ENCODE assay signal across 11 mouse cellular contexts in the genomic region with DNA sequence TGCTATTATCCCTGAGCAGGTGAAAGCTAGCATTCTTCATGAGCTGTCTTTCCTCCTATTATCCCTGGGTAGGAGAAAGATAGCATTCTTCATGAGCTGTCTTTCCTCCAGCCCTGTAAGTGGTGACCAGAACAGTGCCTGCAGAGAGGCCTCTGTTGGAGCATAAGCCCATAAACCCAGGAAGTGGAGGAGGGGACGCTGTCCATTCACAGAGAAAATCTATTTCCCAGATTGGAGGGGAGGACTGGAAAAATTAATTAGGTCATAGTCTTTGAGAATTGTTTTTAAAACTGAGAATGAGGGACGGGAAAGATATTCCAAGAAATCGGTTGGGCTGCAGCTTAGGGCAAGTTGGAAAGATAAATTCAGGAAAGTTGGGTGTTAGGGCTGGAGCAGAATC. TPM values are rescaled to one million over a fixed set of nuclear protein-coding genes. Genes with fewer than 3 reads are reported as not detected.
DNase-seq lines count a peak whose midpoint lies in the region; ATAC-seq lines count a peak whose summit lies in the region.
"Had no signal": no experiment of that assay in that cellular context is flagged by ENCODE, and none has a peak within 500 bp of the region (broad histone marks: within the 10 kb centered on the region; RNA-seq: fewer than 3 reads in every experiment).

No protein-coding gene starts in this region.

- H3K27ac ChIP-seq in forebrain, embryonic 13.5 days, result 0 out of 2 replicates have a peak overlapping the region, but pooled peaks have one; percentile 10
- H3K27ac ChIP-seq in forebrain, embryonic 12.5 days, result no peak overlapping the region
- peak overlapping the region; percentile 57 for H3K27ac ChIP-seq in kidney, embryonic 15.5 days
- peak overlapping the region; percentile 87 for H3K27ac ChIP-seq in brown adipose tissue, adult 24 weeks (replicated peaks; ENCODE audit: low read depth, low read length)
- H3K27ac ChIP-seq in limb, embryonic 15.5 days, result peak overlapping the region; percentile 73
- H3K27ac ChIP-seq: forebrain, embryonic 15.5 days had no signal

- ATAC-seq in forebrain, embryonic 13.5 days, result no peak
- ATAC-seq in forebrain, embryonic 12.5 days (ENCODE audit: low FRiP score), result no peak
- ATAC-seq in kidney, embryonic 15.5 days (replicated peaks; ENCODE audit: low FRiP score), result no peak
- no peak for ATAC-seq in limb, embryonic 15.5 days (ENCODE audit: insufficient number of reproducible peaks, low FRiP score, low TSS enrichment, low read depth)
- ATAC-seq: forebrain, embryonic 15.5 days had no signal

- no peak for DNase-seq in kidney, adult 18-20 months
- no peak for DNase-seq in right cerebral cortex, postnatal 10 days (ENCODE audit: low spot score in 2 of 2)
- DNase-seq in thymus, postnatal 25 days, result no peak
- DNase-seq: adrenal gland, adult 2 months had no signal

- no peak overlapping the region for H3K4me3 ChIP-seq in forebrain, embryonic 13.5 days
- H3K4me3 ChIP-seq in forebrain, embryonic 12.5 days (replicated peaks), result no peak overlapping the region
- H3K4me3 ChIP-seq in kidney, embryonic 15.5 days (replicated peaks), result no peak overlapping the region
- H3K4me3 ChIP-seq in brown adipose tissue, adult 24 weeks (ENCODE audit: insufficient read depth, low read depth, low read length), result no peak overlapping the region
- no peak overlapping the region for H3K4me3 ChIP-seq in limb, embryonic 15.5 days
- H3K4me3 ChIP-seq: forebrain, embryonic 15.5 days had no signal

- H3K9me3 ChIP-seq in forebrain, embryonic 13.5 days (replicated peaks), result no peaks in the 10 kb centered on the region
- H3K9me3 ChIP-seq in forebrain, embryonic 12.5 days, result no peaks in the 10 kb centered on the region
- no peaks in the 10 kb centered on the region for H3K9me3 ChIP-seq in kidney, embryonic 15.5 days (replicated peaks)
- H3K9me3 ChIP-seq in limb, embryonic 15.5 days, result no peaks in the 10 kb centered on the region
- H3K9me3 ChIP-seq: forebrain, embryonic 15.5 days had no signal

- H3K36me3 ChIP-seq in forebrain, embryonic 13.5 days (ENCODE audit: poor library complexity, severe bottlenecking), result no peaks in the 10 kb centered on the region
- no peaks in the 10 kb centered on the region for H3K36me3 ChIP-seq in forebrain, embryonic 12.5 days (replicated peaks)
- H3K36me3 ChIP-seq in kidney, embryonic 15.5 days, result no peaks in the 10 kb centered on the region
- no peaks in the 10 kb centered on the region for H3K36me3 ChIP-seq in limb, embryonic 15.5 days
- H3K36me3 ChIP-seq: forebrain, embryonic 15.5 days had no signal

- WGBS in forebrain, embryonic 13.5 days, result 76% methylated on average over 3 of the region's 3 CpGs
- WGBS in forebrain, embryonic 12.5 days, result 85% methylated on average over 3 of the region's 3 CpGs
- 41% methylated on average over 3 of the region's 3 CpGs for WGBS in kidney, embryonic 15.5 days
- 47% methylated on average over 3 of the region's 3 CpGs for WGBS in limb, embryonic 15.5 days

- H3K9ac ChIP-seq in forebrain, embryonic 13.5 days, result no peak overlapping the region
- H3K9ac ChIP-seq in forebrain, embryonic 12.5 days, result no peak overlapping the region
- no peak overlapping the region for H3K9ac ChIP-seq in kidney, embryonic 15.5 days
- no peak overlapping the region for H3K9ac ChIP-seq in limb, embryonic 15.5 days
- H3K9ac ChIP-seq: forebrain, embryonic 15.5 days had no signal

- no peak overlapping the region for H3K4me2 ChIP-seq in forebrain, embryonic 13.5 days
- H3K4me2 ChIP-seq in forebrain, embryonic 12.5 days, result no peak overlapping the region
- peak overlapping the region; percentile 33 for H3K4me2 ChIP-seq in kidney, embryonic 15.5 days
- H3K4me2 ChIP-seq in limb, embryonic 15.5 days, result no peak overlapping the region
- H3K4me2 ChIP-seq: forebrain, embryonic 15.5 days had no signal

- H3K27me3 ChIP-seq in forebrain, embryonic 13.5 days, result no peaks in the 10 kb centered on the region
- H3K27me3 ChIP-seq in forebrain, embryonic 12.5 days, result no peaks in the 10 kb centered on the region
- H3K27me3 ChIP-seq in kidney, embryonic 15.5 days, result no peaks in the 10 kb centered on the region
- no peaks in the 10 kb centered on the region for H3K27me3 ChIP-seq in limb, embryonic 15.5 days
- H3K27me3 ChIP-seq: forebrain, embryonic 15.5 days had no signal

- H3K4me1 ChIP-seq in forebrain, embryonic 13.5 days, result peaks cover 5% of the 10 kb centered on the region; the same call in 1 of the 2 replicates
- H3K4me1 ChIP-seq in forebrain, embryonic 12.5 days, result peaks cover 6% of the 10 kb centered on the region; the same call in 1 of the 2 replicates
- peaks cover 24% of the 10 kb centered on the region for H3K4me1 ChIP-seq in kidney, embryonic 15.5 days
- peaks cover 16% of the 10 kb centered on the region for H3K4me1 ChIP-seq in brown adipose tissue, adult 24 weeks (ENCODE audit: control insufficient read depth, insufficient read depth, insufficient read length, low read length)
- peaks cover 17% of the 10 kb centered on the region for H3K4me1 ChIP-seq in limb, embryonic 15.5 days

RNA-seq across cellular contexts. Expression of a gene that starts 24.3 kb away (rescaled TPM):
- not detected in 2 replicates for polyA plus RNA-seq in forebrain, embryonic 13.5 days (2015; fragmentation: Nextera tagmentation; extraction: Ambion mirVana)
- not detected in 2 replicates for polyA plus RNA-seq in forebrain, embryonic 12.5 days (2016; fragmentation: Nextera tagmentation; extraction: Ambion mirVana)
- polyA plus RNA-seq in kidney, embryonic 15.5 days (2015; fragmentation: Nextera tagmentation; extraction: Ambion mirVana), result not detected in 2 replicates
- not detected in 2 replicates for polyA plus RNA-seq in brown adipose tissue, adult 24 weeks (2012; ENCODE audit: insufficient read depth, insufficient read length, missing spikeins)
- 0.29 and 0.51 TPM in 2 replicates for polyA plus RNA-seq in limb, embryonic 15.5 days (2015; fragmentation: Nextera tagmentation; extraction: Ambion mirVana)
- polyA plus RNA-seq: forebrain, embryonic 15.5 days; liver, embryonic 16.5 days had no signal
